Mouse (Mus musculus): ENCODE measurements around the gene Tekt4. TPM values are rescaled to one million over a fixed set of nuclear protein-coding genes. Genes with fewer than 3 reads are reported as not detected.

Gene Tekt4
- polyA plus RNA-seq, 1 experiment: 1.1 TPM

- DNase-seq (ENCODE audit: extremely low spot score in 1 of 2, low spot score in 1 of 2): no peak
Measured at GRCm38 (mm10) chr17:25430534-25430933, 23.9 kb upstream of the Tekt4 start.

- DNase-seq (ENCODE audit: extremely low spot score in 1 of 2, low spot score in 1 of 2): peak in 1 of 2 experiments; percentile 22
Measured at GRCm38 (mm10) chr17:25432433-25433181, 21.8 kb upstream of the Tekt4 start.

- peak in 1 of 2 experiments; percentile 25 for DNase-seq (ENCODE audit: extremely low spot score in 1 of 2, low spot score in 1 of 2)
Measured at GRCm38 (mm10) chr17:25433223-25433616, 21.2 kb upstream of the Tekt4 start.

- DNase-seq (ENCODE audit: extremely low spot score in 1 of 2, low spot score in 1 of 2): peak in 1 of 2 experiments; percentile 80
Measured at GRCm38 (mm10) chr17:25433617-25434606, 20.5 kb upstream of the Tekt4 start, which contains the start of gene Cacna1h. TSS of gene Cacna1h (minus strand) at chr17:25433783.

GRCm38 (mm10) chr17:25441417-25441816, 13.0 kb upstream of the Tekt4 start:
- DNase-seq (ENCODE audit: extremely low spot score in 1 of 2, low spot score in 1 of 2): no peak

- no peak for DNase-seq (ENCODE audit: extremely low spot score in 1 of 2, low spot score in 1 of 2)
Measured at GRCm38 (mm10) chr17:25442889-25443288, 11.5 kb upstream of the Tekt4 start.

- no peak for DNase-seq (ENCODE audit: extremely low spot score in 1 of 2, low spot score in 1 of 2)
Measured at GRCm38 (mm10) chr17:25445074-25445473, 9.3 kb upstream of the Tekt4 start.

GRCm38 (mm10) chr17:25445841-25446240, 8.6 kb upstream of the Tekt4 start:
- DNase-seq (ENCODE audit: extremely low spot score in 1 of 2, low spot score in 1 of 2): no peak

GRCm38 (mm10) chr17:25447865-25448264, 6.5 kb upstream of the Tekt4 start:
- peak in 1 of 2 experiments; percentile 21 for DNase-seq (ENCODE audit: extremely low spot score in 1 of 2, low spot score in 1 of 2)

- DNase-seq (ENCODE audit: extremely low spot score in 1 of 2, low spot score in 1 of 2): no peak
Measured at GRCm38 (mm10) chr17:25450329-25450728, 4.1 kb upstream of the Tekt4 start.

- no peak for DNase-seq (ENCODE audit: extremely low spot score in 1 of 2, low spot score in 1 of 2)
Measured at GRCm38 (mm10) chr17:25452246-25452965, 2.0 kb upstream of the Tekt4 start.

- peak; percentile 38 to 75 for DNase-seq (ENCODE audit: extremely low spot score in 1 of 2, low spot score in 1 of 2)
Measured at GRCm38 (mm10) chr17:25456540-25456939, 2.1 kb downstream of the Tekt4 start.

- DNase-seq (ENCODE audit: extremely low spot score in 1 of 2, low spot score in 1 of 2): no peak
Measured at GRCm38 (mm10) chr17:25462236-25462875, 7.9 kb downstream of the Tekt4 start.

- DNase-seq (ENCODE audit: extremely low spot score in 1 of 2, low spot score in 1 of 2): no peak
Measured at GRCm38 (mm10) chr17:25463326-25463945, 9.0 kb downstream of the Tekt4 start.

GRCm38 (mm10) chr17:25464091-25464490, 9.7 kb downstream of the Tekt4 start:
- DNase-seq (ENCODE audit: extremely low spot score in 1 of 2, low spot score in 1 of 2): no peak

GRCm38 (mm10) chr17:25466257-25466656, 11.8 kb downstream of the Tekt4 start:
- DNase-seq (ENCODE audit: extremely low spot score in 1 of 2, low spot score in 1 of 2): no peak

- DNase-seq (ENCODE audit: extremely low spot score in 1 of 2, low spot score in 1 of 2): no peak
Measured at GRCm38 (mm10) chr17:25467781-25468180, 13.4 kb downstream of the Tekt4 start.

GRCm38 (mm10) chr17:25468301-25468700, 13.9 kb downstream of the Tekt4 start:
- no peak for DNase-seq (ENCODE audit: extremely low spot score in 1 of 2, low spot score in 1 of 2)

- DNase-seq (ENCODE audit: extremely low spot score in 1 of 2, low spot score in 1 of 2): peak in 1 of 2 experiments; percentile 87
Measured at GRCm38 (mm10) chr17:25469798-25470197, 15.4 kb downstream of the Tekt4 start.

GRCm38 (mm10) chr17:25471418-25471817, 17.0 kb downstream of the Tekt4 start:
- no peak for DNase-seq (ENCODE audit: extremely low spot score in 1 of 2, low spot score in 1 of 2)
